Mouse (Mus musculus): Measurements from ENCODE around the gene Acot4. TPM values are rescaled to one million over a fixed set of nuclear protein-coding genes. Genes with fewer than 3 reads are reported as not detected.

Acot4 gene
- polyA plus RNA-seq (2012; rRNA removed): 6.1 and 10.8 TPM in 2 replicates

GRCm38 (mm10) chr12:84038241-84038640 is at the start of gene Acot4:
TSS of gene Acot4 (plus strand) at chr12:84038379.

GRCm38 (mm10) chr12:84009171-84009965 is 28.8 kb upstream of the Acot4 start, which contains the start of gene Acot1:
TSS of gene Acot1 (plus strand) at chr12:84009490.

GRCm38 (mm10) chr12:84038691-84039111 is 522 bp downstream of the Acot4 start, which contains the start of gene Gm49366:
TSS of gene Gm49366 (plus strand) at chr12:84038935.

GRCm38 (mm10) chr12:84051937-84052474 is 13.8 kb downstream of the Acot4 start, which contains the start of gene Acot3:
TSS of gene Acot3 (plus strand) at chr12:84052144.

GRCm38 (mm10) chr12:84068986-84069385 is 30.8 kb downstream of the Acot4 start, which contains the start of gene Acot5:
TSS of gene Acot5 (plus strand) at chr12:84069325.

Other genes starting within 250 kb of the Acot4 start
- gene Numb, start 116.4 kb upstream of the Acot4 start, polyA plus RNA-seq (2012; rRNA removed): 84.9 and 95.6 TPM in 2 replicates
- 21.1 TPM in 2 replicates for gene Riox1, start 87.8 kb upstream of the Acot4 start, polyA plus RNA-seq (2012; rRNA removed)
- gene Heatr4, start 53.5 kb upstream of the Acot4 start, polyA plus RNA-seq (2012; rRNA removed): not detected in 2 replicates
- 10.8 and 10.9 TPM in 2 replicates for gene Acot2, start 50.5 kb upstream of the Acot4 start, polyA plus RNA-seq (2012; rRNA removed)
- gene Acot1, start 28.9 kb upstream of the Acot4 start, polyA plus RNA-seq (2012; rRNA removed): 4.9 and 6.2 TPM in 2 replicates
- not detected in 2 replicates for gene Gm49366, start 556 bp downstream of the Acot4 start, polyA plus RNA-seq (2012; rRNA removed)
- gene Acot3, start 13.8 kb downstream of the Acot4 start, polyA plus RNA-seq (2012; rRNA removed): not detected in 2 replicates
- 0.30 and 0.39 TPM in 2 replicates for gene Acot5, start 30.9 kb downstream of the Acot4 start, polyA plus RNA-seq (2012; rRNA removed)
- 3.1 and 3.2 TPM in 2 replicates for gene Acot6, start 62.3 kb downstream of the Acot4 start, polyA plus RNA-seq (2012; rRNA removed)
- 0.97 and 1.4 TPM in 2 replicates for gene Dnal1, start 76.0 kb downstream of the Acot4 start, polyA plus RNA-seq (2012; rRNA removed)
- 0.17 and 0.23 TPM in 2 replicates for gene Pnma1, start 110.1 kb downstream of the Acot4 start, polyA plus RNA-seq (2012; rRNA removed)
- 16.2 and 18.4 TPM in 2 replicates for gene Elmsan1, start 180.5 kb downstream of the Acot4 start, polyA plus RNA-seq (2012; rRNA removed)
- gene Ptgr2, start 246.9 kb downstream of the Acot4 start, polyA plus RNA-seq (2012; rRNA removed): 6.3 and 7.1 TPM in 2 replicates

Measured in colon, adult 2 months (tissue).